Mouse (Mus musculus): ENCODE results near the gene Btg2.

The Btg2 gene

DNA sequence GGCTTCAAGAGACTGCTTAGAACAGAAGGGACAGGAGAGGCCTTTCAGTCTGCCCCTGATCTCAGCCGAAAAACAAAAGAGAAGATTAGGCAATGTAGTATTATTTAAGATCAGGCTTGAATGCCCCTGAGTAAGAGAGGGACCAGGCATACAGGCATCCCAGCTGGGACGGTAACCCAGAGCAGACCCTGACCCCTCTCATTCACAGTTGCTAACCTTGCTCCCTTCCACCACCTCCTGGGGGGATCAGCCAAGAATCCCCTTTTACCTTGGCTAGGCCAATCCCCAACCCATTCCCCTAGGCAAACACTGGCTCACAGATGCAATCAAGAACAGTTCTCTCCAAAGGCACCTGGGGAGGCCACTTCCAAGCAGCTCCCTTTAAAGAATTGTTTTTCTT, 2.1 kb downstream of the Btg2 start:
- DNase-seq: no peak

GRCm38 (mm10) chr1:134075532-134075931, 3.4 kb downstream of the Btg2 start:
- no peak for DNase-seq

GRCm38 (mm10) chr1:134074606-134075005, 4.3 kb downstream of the Btg2 start:
- DNase-seq: no peak

GRCm38 (mm10) chr1:134074184-134074583, 4.7 kb downstream of the Btg2 start:
- no peak for DNase-seq

DNA sequence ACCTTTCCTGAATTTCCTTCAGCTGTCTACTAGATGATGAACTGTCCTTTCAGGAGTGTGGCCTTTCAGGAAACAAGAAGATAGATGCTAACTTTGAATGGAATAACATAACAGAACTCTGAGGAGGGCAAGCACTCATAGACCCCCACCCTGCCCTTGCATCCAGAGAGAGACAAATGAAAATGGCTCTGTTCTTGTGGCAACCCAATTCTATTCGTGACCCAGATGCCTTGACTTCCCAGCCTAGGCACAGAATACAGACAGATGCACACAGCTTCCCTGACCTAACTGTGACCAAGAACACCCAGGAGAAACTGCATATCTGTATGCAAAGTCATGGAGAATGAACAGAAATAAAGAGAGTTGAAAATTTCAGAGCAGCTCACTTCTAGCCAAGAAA, 5.3 kb downstream of the Btg2 start:
- DNase-seq: no peak

GRCm38 (mm10) chr1:134073061-134073564, 5.8 kb downstream of the Btg2 start:
- DNase-seq: no peak

DNA sequence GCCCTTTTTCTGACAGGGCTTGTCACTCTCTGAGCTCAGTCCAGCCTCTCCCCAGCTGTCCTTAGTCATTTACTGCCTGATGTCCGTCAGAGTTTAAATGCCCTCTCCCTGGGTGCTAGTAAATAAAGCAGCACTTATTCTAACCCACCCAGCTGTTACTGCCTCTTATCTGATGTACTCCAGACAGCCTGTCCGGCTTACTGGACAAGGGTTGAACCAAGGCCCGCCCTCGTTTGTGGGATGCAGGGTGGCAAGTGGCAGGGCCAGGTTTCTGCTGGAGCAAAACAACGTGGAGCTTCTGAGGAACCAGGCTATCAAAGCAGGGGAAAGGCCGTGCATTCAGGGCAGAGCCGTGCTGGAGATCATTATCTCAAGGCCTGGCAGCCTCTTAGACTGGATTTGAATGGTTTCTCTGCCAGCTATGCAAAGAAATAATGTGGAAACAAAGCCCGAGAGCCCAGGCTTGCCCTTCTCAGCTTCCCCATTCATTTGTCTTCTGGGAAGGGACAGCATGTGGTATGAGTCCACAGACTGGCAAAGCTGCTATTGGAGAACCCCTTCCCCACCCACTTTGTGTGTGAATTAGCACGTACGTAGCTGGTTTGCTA, 7.4 kb downstream of the Btg2 start:
- peak; percentile 55 to 70 for DNase-seq

- no peak for DNase-seq
These were observed 8.7 kb downstream of the Btg2 start for GRCm38 (mm10) chr1:134070099-134070669.

GRCm38 (mm10) chr1:134067143-134067619, 11.7 kb downstream of the Btg2 start:
- peak; percentile 62 to 67 for DNase-seq

- no peak for DNase-seq
These were observed 12.4 kb downstream of the Btg2 start for GRCm38 (mm10) chr1:134066554-134066953.

DNA sequence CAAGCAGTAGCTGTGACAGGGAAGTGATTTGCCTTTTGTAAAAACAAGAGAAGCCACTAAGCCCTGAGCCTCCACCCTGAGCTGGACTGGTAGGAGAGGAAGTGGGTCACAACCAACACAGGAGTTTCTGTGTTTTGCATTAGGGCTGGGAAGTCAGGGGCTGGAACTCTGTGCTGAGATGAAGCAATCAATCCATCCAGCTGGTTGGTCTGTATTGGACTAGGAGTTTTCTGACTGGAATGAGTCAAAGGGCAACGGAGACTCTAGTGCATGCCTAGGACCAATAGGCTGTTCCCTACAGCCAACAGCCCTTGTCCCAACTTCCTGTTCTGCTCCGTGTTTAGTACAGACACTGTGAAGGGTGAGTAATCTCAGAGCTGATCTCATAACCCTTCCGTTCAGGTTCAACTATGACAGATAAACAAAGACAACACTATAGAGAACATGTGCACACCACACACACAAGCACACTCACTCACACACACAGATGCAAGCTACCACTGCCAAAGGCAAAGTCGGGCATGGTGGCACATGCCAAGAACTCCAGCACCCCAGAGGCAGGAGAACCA, 13.6 kb downstream of the Btg2 start:
- DNase-seq: no peak

- no peak for DNase-seq
These were observed 14.6 kb downstream of the Btg2 start for GRCm38 (mm10) chr1:134064296-134064831.

DNA sequence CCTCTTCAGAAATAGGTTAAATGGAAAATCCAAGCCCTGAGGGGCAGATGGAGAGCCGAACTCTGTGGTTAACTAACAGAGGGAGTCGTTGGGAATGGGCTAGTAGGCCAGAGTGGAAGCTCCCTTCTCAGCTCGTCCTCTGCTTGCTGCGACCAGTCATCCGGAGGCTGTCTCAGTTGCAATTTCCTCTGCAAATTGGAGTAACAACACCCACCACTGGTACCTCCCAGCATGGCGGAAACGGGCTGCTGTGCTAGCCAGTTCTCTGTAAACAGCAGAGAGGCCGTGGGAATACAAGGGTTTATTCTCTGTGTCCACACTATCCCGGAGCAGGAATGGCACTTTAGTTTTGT, 15.2 kb downstream of the Btg2 start:
- DNase-seq: peak; percentile 42 to 49

DNA sequence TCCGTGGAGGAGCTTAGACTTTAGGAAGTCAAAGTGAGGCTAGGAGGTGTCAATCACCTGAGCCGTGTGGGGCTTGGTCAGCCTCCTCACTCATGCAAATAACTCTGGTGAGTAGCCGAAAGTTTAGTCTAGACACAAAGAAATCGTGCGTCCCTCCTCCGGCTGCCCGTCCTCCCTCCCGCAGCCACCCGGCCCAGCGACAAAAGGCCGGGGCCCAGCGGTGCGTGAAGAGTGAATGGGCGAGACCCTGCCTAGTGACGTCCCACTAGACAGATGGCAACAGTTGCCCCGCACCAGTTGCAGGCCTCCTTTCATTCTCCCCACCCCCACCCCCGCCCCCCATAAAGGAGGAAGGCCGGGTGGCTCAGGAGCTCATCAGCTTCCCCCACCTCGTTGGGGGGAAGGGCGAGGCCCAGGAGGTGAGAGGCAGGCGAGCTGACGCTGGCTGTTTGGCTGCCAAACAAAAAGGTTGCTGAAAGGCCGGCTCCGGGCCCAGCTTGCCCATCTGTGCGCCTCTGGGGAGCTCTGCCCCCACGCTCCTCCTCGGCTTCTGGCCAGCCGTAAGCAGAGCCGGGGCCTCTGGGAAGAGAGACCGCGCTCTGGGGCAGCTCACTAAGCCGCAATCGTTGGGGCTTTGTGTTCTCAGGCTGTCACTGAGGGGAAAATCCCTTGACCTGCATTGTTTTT, 15.7 kb downstream of the Btg2 start:
- peak; percentile 69 to 76 for DNase-seq

- peak in 1 of 2 experiments; percentile 41 for DNase-seq
These were observed 16.4 kb downstream of the Btg2 start for GRCm38 (mm10) chr1:134062411-134063085.

- DNase-seq: no peak
These were observed 17.0 kb downstream of the Btg2 start for GRCm38 (mm10) chr1:134061915-134062314.

GRCm38 (mm10) chr1:134060849-134061569, 17.9 kb downstream of the Btg2 start:
- DNase-seq: peak; percentile 88 to 93

DNA sequence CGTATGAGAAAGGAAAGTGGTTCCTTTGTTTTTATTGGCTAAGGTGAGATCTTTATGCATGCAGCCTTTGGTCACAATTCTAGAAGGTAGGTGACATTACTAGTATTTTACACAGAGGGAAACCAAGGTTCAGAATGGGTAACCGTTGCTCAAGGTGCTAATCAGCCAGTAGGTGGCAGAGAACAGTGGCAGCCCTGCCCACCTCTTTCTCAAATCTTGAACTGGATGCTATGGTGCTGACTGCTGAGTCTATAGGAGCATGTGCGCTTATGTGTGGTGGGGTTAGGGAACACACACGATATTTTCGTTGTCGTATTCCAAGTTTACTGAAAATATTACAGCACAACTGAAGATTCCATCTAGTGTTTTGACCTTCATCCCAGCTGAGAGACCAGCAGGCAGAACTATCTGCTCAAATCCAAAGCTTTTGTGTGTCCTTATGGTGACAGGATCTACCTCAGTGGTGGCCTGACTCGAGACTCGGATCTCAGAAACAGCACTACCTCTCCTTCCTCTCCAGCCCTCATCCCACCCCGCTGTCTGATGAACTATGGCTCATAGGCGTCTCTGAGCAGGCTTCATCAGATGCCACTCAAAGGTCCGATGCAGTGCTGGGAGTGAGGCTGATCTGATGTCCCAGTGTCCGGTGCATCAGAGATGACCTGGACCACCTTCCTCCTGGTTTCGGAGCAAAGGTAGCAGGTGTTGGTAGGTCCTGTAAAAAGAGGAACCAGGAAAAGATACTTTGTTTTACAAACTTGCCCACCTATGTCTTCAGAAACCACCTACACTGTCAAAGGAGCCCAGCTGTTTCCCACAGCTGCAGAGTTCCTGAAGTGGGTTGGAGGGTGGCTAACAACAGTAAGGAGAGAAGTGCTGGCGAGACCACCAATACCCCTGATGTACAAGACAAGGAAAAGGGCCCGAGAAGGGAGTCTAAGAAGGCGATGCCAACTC, 18.9 kb downstream of the Btg2 start:
- DNase-seq: no peak

GRCm38 (mm10) chr1:134058870-134059269, 20.1 kb downstream of the Btg2 start:
- peak in 1 of 2 experiments; percentile 46 for DNase-seq

DNA sequence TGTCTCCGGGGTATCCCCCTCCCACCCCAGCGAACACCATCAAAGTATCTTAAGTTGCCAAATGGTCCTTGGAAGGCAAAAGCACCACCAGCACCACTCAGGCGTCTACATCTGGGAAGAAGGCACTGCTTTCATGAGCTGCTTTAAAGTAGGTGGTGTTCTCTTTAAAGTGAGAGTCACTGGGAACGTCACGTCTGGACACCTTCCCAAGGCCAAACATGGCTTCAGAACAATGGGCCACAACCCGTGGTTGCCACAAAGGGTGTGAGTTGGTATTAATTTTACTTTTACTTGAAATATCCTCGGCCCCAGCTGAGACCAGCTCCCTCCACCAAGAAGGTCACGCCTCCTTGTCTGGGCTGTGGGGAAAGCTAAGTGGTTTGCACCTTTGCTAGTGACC, 21.2 kb downstream of the Btg2 start:
- DNase-seq: no peak

DNA sequence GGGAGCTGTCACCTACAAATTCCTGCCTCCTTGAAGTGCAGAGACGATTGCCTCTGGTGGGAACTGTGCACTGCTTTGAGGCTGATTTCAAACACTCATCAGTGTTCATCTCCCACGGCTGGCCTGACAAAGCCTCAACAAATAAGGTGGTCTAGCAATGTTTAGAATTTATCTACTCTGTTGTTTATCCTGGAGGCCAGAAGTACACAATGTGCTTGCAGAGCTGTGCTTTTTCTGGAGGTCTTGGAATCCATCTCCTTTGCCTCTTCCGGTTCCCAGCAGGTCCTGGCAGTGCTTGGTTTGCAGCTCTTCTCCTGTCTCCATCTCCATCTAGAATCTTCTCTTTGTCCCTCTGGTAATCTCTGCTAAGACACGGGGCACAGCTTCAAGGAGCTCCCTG, 22.6 kb downstream of the Btg2 start:
- DNase-seq: no peak

Measured in kidney, postnatal 36 days (tissue).